Mouse (Mus musculus): Measurements from ENCODE around the gene Oaz1. TPM values are rescaled to one million over a fixed set of nuclear protein-coding genes. Genes with fewer than 3 reads are reported as not detected.

The Oaz1 gene
- polyA plus RNA-seq, 2 experiments = 882 to 1,813 TPM

GRCm38 (mm10) chr10:80821991-80822390 is 4.5 kb upstream of the Oaz1 start:
- no peaks in the 10 kb centered on the region for H3K36me3 ChIP-seq (ENCODE audit: control insufficient read depth, insufficient read depth, low read length)
- no peak for DNase-seq (ENCODE audit: low spot score)
- H3K4me3 ChIP-seq (replicated peaks; ENCODE audit: low read length) = no peak overlapping the region
- H3K4me2 ChIP-seq (replicated peaks; ENCODE audit: low read depth, low read length, severe bottlenecking) = no peak overlapping the region
- H3K9ac ChIP-seq (ENCODE audit: low read depth, low read length, severe bottlenecking) = no peak overlapping the region
- no peak for TF ChIP-seq POLR2A (IDR thresholded peaks at IDR 0.05; ENCODE audit: borderline replicate concordance, extremely low read depth, insufficient read depth, insufficient read length)
- no peak overlapping the region for H3K27ac ChIP-seq (replicated peaks; ENCODE audit: low read depth, low read length)
- 44% methylated on average over 2 of the region's 2 CpGs for WGBS
- peaks cover 4% of the 10 kb centered on the region; the same call in 1 of the 2 replicates for H3K4me1 ChIP-seq (ENCODE audit: control insufficient read depth, insufficient read depth, low read length)
- no peaks in the 10 kb centered on the region for H3K27me3 ChIP-seq (ENCODE audit: control insufficient read depth, insufficient read depth, low read length)
- no peak for ATAC-seq (ENCODE audit: low FRiP score, low read depth)
- no peaks in the 10 kb centered on the region for H3K9me3 ChIP-seq (ENCODE audit: control insufficient read depth, low read length)

GRCm38 (mm10) chr10:80822528-80822927 is 3.9 kb upstream of the Oaz1 start:
- H3K9me3 ChIP-seq (ENCODE audit: control insufficient read depth, low read length) = no peaks in the 10 kb centered on the region
- no peak overlapping the region for H3K4me2 ChIP-seq (replicated peaks; ENCODE audit: low read depth, low read length, severe bottlenecking)
- H3K9ac ChIP-seq (ENCODE audit: low read depth, low read length, severe bottlenecking) = no peak overlapping the region
- no peak for TF ChIP-seq POLR2A (IDR thresholded peaks at IDR 0.05; ENCODE audit: borderline replicate concordance, extremely low read depth, insufficient read depth, insufficient read length)
- H3K27me3 ChIP-seq (ENCODE audit: control insufficient read depth, insufficient read depth, low read length) = no peaks in the 10 kb centered on the region
- H3K27ac ChIP-seq (replicated peaks; ENCODE audit: low read depth, low read length) = no peak overlapping the region
- H3K4me3 ChIP-seq (replicated peaks; ENCODE audit: low read length) = no peak overlapping the region
- 91% methylated on average over 5 of the region's 5 CpGs for WGBS
- ATAC-seq (ENCODE audit: low FRiP score, low read depth) (no peak), DNase-seq (ENCODE audit: low spot score) (no peak)
- peaks cover 4% of the 10 kb centered on the region; the same call in 1 of the 2 replicates for H3K4me1 ChIP-seq (ENCODE audit: control insufficient read depth, insufficient read depth, low read length)
- no peaks in the 10 kb centered on the region for H3K36me3 ChIP-seq (ENCODE audit: control insufficient read depth, insufficient read depth, low read length)

DNA sequence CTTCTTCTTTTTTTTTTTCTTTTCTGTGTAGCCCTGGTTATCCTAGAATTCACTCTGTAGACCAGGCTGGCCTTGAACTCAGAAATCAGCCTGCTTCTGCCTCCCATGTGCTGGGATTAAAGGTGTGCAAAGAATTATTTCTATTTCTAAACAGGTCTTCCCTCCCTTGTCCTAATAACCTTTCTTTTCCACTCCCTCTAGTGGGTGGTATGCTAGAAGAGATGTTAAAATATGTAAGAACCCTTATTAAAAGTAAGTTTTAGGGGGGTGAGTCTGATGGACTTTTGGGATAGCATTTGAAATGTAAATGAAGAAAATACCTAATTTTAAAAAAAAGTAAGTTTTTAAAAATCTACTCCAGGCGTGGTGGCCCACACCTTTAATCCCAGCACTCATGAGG is 3.1 kb upstream of the Oaz1 start:
- WGBS = 85% methylated on average over 1 of the region's 1 CpGs
- no peak for TF ChIP-seq POLR2A (IDR thresholded peaks at IDR 0.05; ENCODE audit: borderline replicate concordance, extremely low read depth, insufficient read depth, insufficient read length)

DNA sequence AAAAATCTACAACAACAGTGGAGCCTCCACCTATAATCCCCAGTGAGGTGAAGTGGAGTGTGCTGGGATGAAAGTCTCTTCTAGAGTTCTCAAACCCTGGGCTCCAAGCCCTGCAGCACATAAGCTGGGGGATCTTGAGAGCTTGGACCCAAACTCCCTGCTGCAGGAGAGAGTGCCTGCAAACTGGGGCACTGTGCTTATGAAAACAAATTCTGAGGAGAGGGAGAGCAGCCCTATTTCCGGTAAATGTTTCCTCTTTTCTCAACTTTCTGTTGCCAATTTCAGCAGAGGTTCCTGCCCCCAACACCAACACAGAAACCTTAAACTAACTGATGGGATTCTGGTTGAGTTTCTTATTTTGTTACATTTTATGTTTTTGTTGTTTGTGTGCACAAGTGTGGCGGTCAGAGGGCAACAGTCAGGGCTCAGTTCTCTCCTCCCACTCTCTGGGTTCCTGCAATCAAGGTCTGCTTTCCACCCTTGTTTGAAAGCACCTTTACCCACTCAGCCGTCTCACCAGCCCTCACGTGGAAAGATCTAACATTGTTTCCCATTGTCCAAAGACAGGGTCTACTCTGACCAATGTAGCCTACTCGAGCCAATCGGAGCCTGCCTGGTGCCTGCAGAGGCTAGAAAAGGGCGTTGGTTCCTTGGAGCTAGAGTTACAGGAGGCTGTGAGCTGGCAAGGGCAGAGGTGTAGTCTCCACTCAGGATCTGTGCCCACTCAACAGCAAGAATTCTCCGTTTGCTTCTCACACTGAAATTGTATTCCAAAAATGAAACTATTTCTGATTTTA is 2.4 kb upstream of the Oaz1 start:
- no peaks in the 10 kb centered on the region for H3K9me3 ChIP-seq (ENCODE audit: control insufficient read depth, low read length)
- H3K4me3 ChIP-seq (replicated peaks; ENCODE audit: low read length) = no peak overlapping the region
- H3K27ac ChIP-seq (replicated peaks; ENCODE audit: low read depth, low read length) = no peak overlapping the region
- 64% methylated on average over 8 of the region's 8 CpGs for WGBS
- ATAC-seq (ENCODE audit: low FRiP score, low read depth) (no peak), DNase-seq (ENCODE audit: low spot score) (no peak)
- peaks cover 9% of the 10 kb centered on the region for H3K4me1 ChIP-seq (ENCODE audit: control insufficient read depth, insufficient read depth, low read length)
- H3K9ac ChIP-seq (ENCODE audit: low read depth, low read length, severe bottlenecking) = no peak overlapping the region
- H3K4me2 ChIP-seq (replicated peaks; ENCODE audit: low read depth, low read length, severe bottlenecking) = no peak overlapping the region
- TF ChIP-seq POLR2A (IDR thresholded peaks at IDR 0.05; ENCODE audit: borderline replicate concordance, extremely low read depth, insufficient read depth, insufficient read length) = no peak
- H3K27me3 ChIP-seq (ENCODE audit: control insufficient read depth, insufficient read depth, low read length) = no peaks in the 10 kb centered on the region
- H3K36me3 ChIP-seq (ENCODE audit: control insufficient read depth, insufficient read depth, low read length) = peaks cover 5% of the 10 kb centered on the region

More for the DNA sequence above, 3.1 kb upstream of the Oaz1 start:
- H3K9me3 ChIP-seq (ENCODE audit: control insufficient read depth, low read length) = no peaks in the 10 kb centered on the region
- DNase-seq (ENCODE audit: low spot score) (no peak), ATAC-seq (ENCODE audit: low FRiP score, low read depth) (no peak)
- H3K27me3 ChIP-seq (ENCODE audit: control insufficient read depth, insufficient read depth, low read length) = no peaks in the 10 kb centered on the region
- no peak overlapping the region for H3K9ac ChIP-seq (ENCODE audit: low read depth, low read length, severe bottlenecking)
- no peak overlapping the region for H3K4me2 ChIP-seq (replicated peaks; ENCODE audit: low read depth, low read length, severe bottlenecking)
- H3K4me3 ChIP-seq (replicated peaks; ENCODE audit: low read length) = no peak overlapping the region
- no peak overlapping the region for H3K27ac ChIP-seq (replicated peaks; ENCODE audit: low read depth, low read length)
- peaks cover 9% of the 10 kb centered on the region for H3K4me1 ChIP-seq (ENCODE audit: control insufficient read depth, insufficient read depth, low read length)
- peaks cover 1% of the 10 kb centered on the region; the same call in 1 of the 2 replicates for H3K36me3 ChIP-seq (ENCODE audit: control insufficient read depth, insufficient read depth, low read length)

GRCm38 (mm10) chr10:80824827-80825226 is 1.6 kb upstream of the Oaz1 start:
- no peak for TF ChIP-seq POLR2A (IDR thresholded peaks at IDR 0.05; ENCODE audit: borderline replicate concordance, extremely low read depth, insufficient read depth, insufficient read length)
- no peaks in the 10 kb centered on the region for H3K9me3 ChIP-seq (ENCODE audit: control insufficient read depth, low read length)
- H3K4me2 ChIP-seq (replicated peaks; ENCODE audit: low read depth, low read length, severe bottlenecking) = no peak overlapping the region
- no peak overlapping the region for H3K27ac ChIP-seq (replicated peaks; ENCODE audit: low read depth, low read length)
- H3K4me1 ChIP-seq (ENCODE audit: control insufficient read depth, insufficient read depth, low read length) = peaks cover 9% of the 10 kb centered on the region
- no peak for DNase-seq (ENCODE audit: low spot score)
- H3K9ac ChIP-seq (ENCODE audit: low read depth, low read length, severe bottlenecking) = no peak overlapping the region
- WGBS = 86% methylated on average over 2 of the region's 2 CpGs
- H3K4me3 ChIP-seq (replicated peaks; ENCODE audit: low read length) = no peak overlapping the region
- ATAC-seq (ENCODE audit: low FRiP score, low read depth) = no peak
- H3K36me3 ChIP-seq (ENCODE audit: control insufficient read depth, insufficient read depth, low read length) = peaks cover 13% of the 10 kb centered on the region
- no peaks in the 10 kb centered on the region for H3K27me3 ChIP-seq (ENCODE audit: control insufficient read depth, insufficient read depth, low read length)

All from limb, embryonic 14.5 days (tissue).